8 mouse cellular contexts compared by ENCODE assay signal in the genomic region with DNA sequence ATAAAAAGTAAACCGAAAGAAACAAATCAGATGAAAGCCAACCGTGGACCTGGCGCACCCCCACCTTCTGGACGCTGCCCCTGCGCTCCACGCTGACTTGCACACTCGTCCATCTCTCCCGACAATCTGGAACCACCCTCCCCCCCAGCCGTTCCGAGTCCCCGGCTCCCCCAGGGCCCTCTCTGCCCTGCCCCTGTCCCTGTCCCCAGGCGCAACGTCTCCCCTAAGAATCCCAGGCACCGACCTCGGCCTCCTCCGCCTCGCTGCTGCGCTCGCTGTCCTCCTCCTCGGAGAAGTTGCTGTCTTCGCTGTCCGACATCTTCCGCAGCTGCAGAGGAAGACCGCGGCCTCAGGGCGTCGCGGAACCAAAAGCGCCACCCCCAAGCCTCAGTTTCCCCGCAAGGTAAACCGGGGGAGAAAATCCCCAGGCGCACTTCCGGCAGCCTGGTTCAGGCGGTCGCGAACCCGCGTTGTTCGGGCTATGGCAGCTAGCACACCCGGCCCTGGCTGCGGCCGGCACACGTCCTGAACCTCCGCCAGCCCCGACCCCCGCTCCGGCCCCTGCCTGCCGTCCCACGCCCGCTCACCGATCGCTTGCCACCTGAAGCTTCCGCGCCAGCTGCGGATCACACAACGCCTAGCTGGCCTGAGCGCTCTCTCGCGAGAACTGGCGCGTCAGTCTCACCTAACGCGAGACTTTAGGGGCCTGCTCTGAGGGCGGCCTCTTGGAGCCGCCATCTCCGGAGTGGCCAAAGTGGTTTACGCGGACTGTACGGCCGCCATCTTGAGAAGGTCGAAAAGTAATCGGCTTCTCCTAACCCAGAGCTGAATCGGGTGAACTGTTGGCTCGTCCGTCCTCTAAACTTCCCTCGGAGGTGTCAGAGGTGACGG. TPM values are rescaled to one million over a fixed set of nuclear protein-coding genes. Genes with fewer than 3 reads are reported as not detected.
DNase-seq lines count a peak whose midpoint lies in the region; ATAC-seq lines count a peak whose summit lies in the region.

Gene Supt5 (minus strand): TSS at position 639 of the 891 bp plus-strand sequence.

- intact Hi-C loops in left cerebral cortex, postnatal 14 days (cut with DNase I) = loop anchor here (5.0 kb wide), 1 partner anchor 61 kb away; the partner anchor contains the start of gene Eid2b

- peaks cover 16% of the 10 kb centered on the region; the same call in 1 of the 2 replicates for H3K4me1 ChIP-seq in intestine, embryonic 14.5 days (replicated peaks; ENCODE audit: control insufficient read depth, insufficient read depth, low read length)

- H3K27ac ChIP-seq in intestine, embryonic 14.5 days (ENCODE audit: low read depth) = peak within 1 kb of the TSS; percentile 92

- under 1% methylated on average over 73 of the region's 77 CpGs for WGBS in intestine, embryonic 14.5 days

- peak; percentile 94 for DNase-seq in adrenal gland, adult 18-20 months (ENCODE audit: low spot score in 2 of 2)
- DNase-seq in embryo, embryonic 11 days = peak; percentile 100
- DNase-seq in gastrocnemius, postnatal 25 days = peak; percentile 97
- peak; percentile 97 for DNase-seq in intestine, embryonic 14.5 days (ENCODE audit: low spot score)
- DNase-seq in left cerebral cortex, postnatal 14 days (ENCODE audit: low spot score in 2 of 2) = peak; percentile 97 to 98
- peak; percentile 99 for DNase-seq in mesoderm, embryonic 11.5 days (ENCODE audit: low read depth, low spot score)
- DNase-seq in right cerebral cortex, postnatal 36 days (ENCODE audit: low spot score in 2 of 2) = peak; percentile 95 to 96
- peak; percentile 97 for DNase-seq in yolk sac, embryonic 10.5 days (ENCODE audit: low spot score)

- peak within 1 kb of the TSS; percentile 99 for H3K4me3 ChIP-seq in intestine, embryonic 14.5 days (ENCODE audit: low read depth, low read length)

- H3K36me3 ChIP-seq in intestine, embryonic 14.5 days (ENCODE audit: control insufficient read depth, insufficient read depth, low read length) = peaks cover 8% of the 10 kb centered on the region; the same call in 1 of the 2 replicates

- H3K4me2 ChIP-seq in intestine, embryonic 14.5 days (ENCODE audit: low read length) = peak within 1 kb of the TSS; percentile 95

- no peaks in the 10 kb centered on the region for H3K9me3 ChIP-seq in intestine, embryonic 14.5 days (ENCODE audit: control insufficient read depth, low read length)

- no peaks in the 10 kb centered on the region for H3K27me3 ChIP-seq in intestine, embryonic 14.5 days (replicated peaks; ENCODE audit: control insufficient read depth, insufficient read depth, low read length)

- ATAC-seq in intestine, embryonic 14.5 days (replicated peaks; ENCODE audit: low FRiP score, low TSS enrichment, low read depth) = peak; percentile 96

- peak within 1 kb of the TSS; percentile 97 for H3K9ac ChIP-seq in intestine, embryonic 14.5 days (ENCODE audit: low read length)

RNA-seq across cellular contexts. Expression of gene Supt5, which starts in this region (rescaled TPM):
- 100 to 1,000 TPM; 143 to 193 TPM for total RNA-seq in adrenal gland, adult 18-20 months (2021)
- total RNA-seq in gastrocnemius, postnatal 25 days (2021) = 10 to 100 TPM; 52.8 to 54.3 TPM
- polyA plus RNA-seq in intestine, embryonic 14.5 days (2014; fragmentation: Nextera tagmentation; extraction: Ambion mirVana) = 74.5 and 78.9 TPM in 2 replicates
- 100 to 1,000 TPM; 113 to 114 TPM for total RNA-seq in left cerebral cortex, postnatal 14 days (2021)

Comparison
In these comparisons a context has a peak if more than half of its experiments do, and no peak if none do; other contexts are left out.
1. Peak in every context shown above with its lines: DNase-seq, ATAC-seq, H3K4me3 ChIP-seq and H3K27ac ChIP-seq.